Mouse (Mus musculus) midbrain, embryonic 11.5 days (tissue): ENCODE data around the gene Dusp22. TPM values are rescaled to one million over a fixed set of nuclear protein-coding genes. Genes with fewer than 3 reads are reported as not detected.

Experiments
- ATAC-seq: fragments of 200-750 bp; cut with Nextera tagmentation; 2 replicates; pipeline ENCODE4 v1.8.0; 2017; ENCODE audit warnings: moderate TSS enrichment, moderate library complexity; ENCODE audit not compliant: low FRiP score
- DNase-seq: peaks from one replicate; pipeline ENCODE4 v3.0.0; 2015; ENCODE audit warnings: low spot score; ENCODE audit errors: missing footprints
- H3K27ac ChIP-seq: fragments of 300-500 bp; sonication (generic); 2 replicates; pipeline ENCODE4 v1.5.1; 2014; ENCODE audit warnings: low read depth, low read length
- H3K27me3 ChIP-seq: fragments of 300-500 bp; sonication (generic); 2 replicates; pipeline ENCODE4 v1.6.1; 2014; ENCODE audit warnings: mild to moderate bottlenecking, low read length, moderate library complexity, mixed read lengths; ENCODE audit not compliant: control insufficient read depth, insufficient read depth
- H3K36me3 ChIP-seq: fragments of 300-500 bp; sonication (generic); 2 replicates; pipeline ENCODE4 v1.6.1; 2014; ENCODE audit warnings: mild to moderate bottlenecking, low read length, moderate library complexity, mixed read lengths; ENCODE audit not compliant: control insufficient read depth, insufficient read depth
- H3K4me1 ChIP-seq: fragments of 300-500 bp; sonication (generic); 2 replicates; pipeline ENCODE4 v1.6.1; 2014; ENCODE audit warnings: low read length; ENCODE audit not compliant: control insufficient read depth, insufficient read depth
- H3K4me2 ChIP-seq: fragments of 300-500 bp; sonication (generic); 2 replicates; pipeline ENCODE4 v1.6.1; 2014; ENCODE audit warnings: mild to moderate bottlenecking, moderate library complexity
- H3K4me3 ChIP-seq: fragments of 300-500 bp; sonication (generic); 2 replicates; pipeline ENCODE4 v1.5.1; 2014; ENCODE audit warnings: low read depth, low read length
- H3K9ac ChIP-seq: fragments of 300-500 bp; sonication (generic); 2 replicates; pipeline ENCODE4 v1.6.1; 2014; ENCODE audit warnings: low read length
- H3K9me3 ChIP-seq: fragments of 300-500 bp; sonication (generic); 2 replicates; pipeline ENCODE4 v1.6.1; 2016; ENCODE audit warnings: low read length; ENCODE audit not compliant: control insufficient read depth
- WGBS: fragments of 180-500 bp; shearing (Covaris S2); extraction: QIAGEN DNeasy Blood & Tissue Kit; methylation state at CpG from one replicate; pipeline ENCODE4 v1.1.7; 2014; 5-methylcytosine and 5-hydroxymethylcytosine counted together
- polyA plus RNA-seq: library from polyadenylated mRNA; unstranded; fragments of >200 nt; fragmentation: Nextera tagmentation; extraction: Ambion mirVana; gene quantifications from 2 replicates; pipeline ENCODE4 v1.2.1, GENCODE M21; 2014

Gene Dusp22
- 15.6 and 16.2 TPM in 2 replicates for polyA plus RNA-seq

GRCm38 (mm10) chr13:30659613-30660505 is at the start of gene Dusp22:
Gene Dusp22 (plus strand): TSS chr13:30659999.
- ATAC-seq (peak; percentile 97), DNase-seq (peak; percentile 99)
- H3K4me1 ChIP-seq = peaks cover 3% of the 10 kb centered on the region; the same call in 1 of the 2 replicates
- under 1% methylated on average over 71 of the region's 74 CpGs for WGBS
- H3K4me2 ChIP-seq = peak within 1 kb of the TSS; percentile 69
- no peaks in the 10 kb centered on the region for H3K9me3 ChIP-seq
- H3K9ac ChIP-seq = peak within 1 kb of the TSS; percentile 86
- H3K27me3 ChIP-seq = no peaks in the 10 kb centered on the region
- peak within 1 kb of the TSS; percentile 73 for H3K4me3 ChIP-seq
- no peaks in the 10 kb centered on the region for H3K36me3 ChIP-seq
- H3K27ac ChIP-seq = no peak within 1 kb of the TSS

GRCm38 (mm10) chr13:30612079-30612794 is 47.6 kb upstream of the Dusp22 start:
- Histone ChIP-seq H3K27me3 (no peaks in the 10 kb centered on the region), H3K4me1 (no peaks in the 10 kb centered on the region), H3K9ac (no peak overlapping the region), H3K9me3 (no peaks in the 10 kb centered on the region), H3K4me2 (no peak overlapping the region), H3K27ac (no peak overlapping the region), H3K4me3 (no peak overlapping the region), H3K36me3 (no peaks in the 10 kb centered on the region)
- ATAC-seq = no peak
- no peak for DNase-seq
- 90% methylated on average over 6 of the region's 6 CpGs for WGBS

- H3K9ac ChIP-seq = no peak overlapping the region
- WGBS = 65% methylated on average over 3 of the region's 3 CpGs
- H3K4me1 ChIP-seq = no peaks in the 10 kb centered on the region
- no peaks in the 10 kb centered on the region for H3K36me3 ChIP-seq
- no peaks in the 10 kb centered on the region for H3K27me3 ChIP-seq
- H3K27ac ChIP-seq = no peak overlapping the region
- no peak overlapping the region for H3K4me2 ChIP-seq
- ATAC-seq = no peak
- DNase-seq = no peak
- H3K9me3 ChIP-seq = no peaks in the 10 kb centered on the region
- no peak overlapping the region for H3K4me3 ChIP-seq
Measured at GRCm38 (mm10) chr13:30619684-30620083, 40.1 kb upstream of the Dusp22 start.

GRCm38 (mm10) chr13:30628195-30629048 is 31.4 kb upstream of the Dusp22 start:
- no peak for DNase-seq
- no peaks in the 10 kb centered on the region for H3K9me3 ChIP-seq
- H3K9ac ChIP-seq = no peak overlapping the region
- no peaks in the 10 kb centered on the region for H3K4me1 ChIP-seq
- H3K4me2 ChIP-seq = no peak overlapping the region
- no peak overlapping the region for H3K4me3 ChIP-seq
- WGBS = 43% methylated on average over 8 of the region's 8 CpGs
- H3K27ac ChIP-seq = no peak overlapping the region
- ATAC-seq = peak; percentile 68; the same call in 1 of the 2 replicates
- H3K27me3 ChIP-seq = no peaks in the 10 kb centered on the region
- no peaks in the 10 kb centered on the region for H3K36me3 ChIP-seq

- 85% methylated on average over 10 of the region's 10 CpGs for WGBS
- Histone ChIP-seq H3K4me1 (no peaks in the 10 kb centered on the region), H3K4me3 (no peak overlapping the region), H3K9me3 (no peaks in the 10 kb centered on the region), H3K27me3 (no peaks in the 10 kb centered on the region), H3K9ac (no peak overlapping the region), H3K27ac (no peak overlapping the region), H3K36me3 (no peaks in the 10 kb centered on the region), H3K4me2 (no peak overlapping the region)
- ATAC-seq (no peak), DNase-seq (no peak)
Measured at GRCm38 (mm10) chr13:30629794-30630410, 29.9 kb upstream of the Dusp22 start.

- Histone ChIP-seq H3K27ac (no peak overlapping the region), H3K36me3 (no peaks in the 10 kb centered on the region), H3K9ac (no peak overlapping the region), H3K4me1 (no peaks in the 10 kb centered on the region), H3K9me3 (no peaks in the 10 kb centered on the region), H3K4me2 (no peak overlapping the region), H3K4me3 (no peak overlapping the region), H3K27me3 (no peaks in the 10 kb centered on the region)
- DNase-seq = no peak
- WGBS = 82% methylated on average over 6 of the region's 6 CpGs
- ATAC-seq = no peak
Measured at GRCm38 (mm10) chr13:30632998-30633397, 26.8 kb upstream of the Dusp22 start.

GRCm38 (mm10) chr13:30636453-30636852 is 23.3 kb upstream of the Dusp22 start:
- Histone ChIP-seq H3K9me3 (no peaks in the 10 kb centered on the region), H3K9ac (no peak overlapping the region)
- 87% methylated on average over 4 of the region's 4 CpGs for WGBS

GRCm38 (mm10) chr13:30638378-30639115 is 21.3 kb upstream of the Dusp22 start:
- Histone ChIP-seq H3K4me1 (no peaks in the 10 kb centered on the region), H3K27me3 (no peaks in the 10 kb centered on the region), H3K4me2 (no peak overlapping the region), H3K36me3 (no peaks in the 10 kb centered on the region), H3K4me3 (no peak overlapping the region), H3K9ac (no peak overlapping the region), H3K27ac (no peak overlapping the region), H3K9me3 (no peaks in the 10 kb centered on the region)
- 90% methylated on average over 5 of the region's 5 CpGs for WGBS
- no peak for ATAC-seq
- DNase-seq = no peak

More at GRCm38 (mm10) chr13:30636453-30636852, 23.3 kb upstream of the Dusp22 start:
- no peaks in the 10 kb centered on the region for H3K36me3 ChIP-seq
- no peak for DNase-seq
- no peak overlapping the region for H3K27ac ChIP-seq
- no peak overlapping the region for H3K4me3 ChIP-seq
- H3K4me2 ChIP-seq = no peak overlapping the region
- ATAC-seq = no peak
- H3K4me1 ChIP-seq = no peaks in the 10 kb centered on the region
- no peaks in the 10 kb centered on the region for H3K27me3 ChIP-seq
